Mouse (Mus musculus): ENCODE data around the gene Gna13. TPM values are rescaled to one million over a fixed set of nuclear protein-coding genes. Genes with fewer than 3 reads are reported as not detected.

Gna13 gene
- total and polyA plus RNA-seq, 2 experiments from 2014 or later = 44.4 to 55.0 TPM

DNA sequence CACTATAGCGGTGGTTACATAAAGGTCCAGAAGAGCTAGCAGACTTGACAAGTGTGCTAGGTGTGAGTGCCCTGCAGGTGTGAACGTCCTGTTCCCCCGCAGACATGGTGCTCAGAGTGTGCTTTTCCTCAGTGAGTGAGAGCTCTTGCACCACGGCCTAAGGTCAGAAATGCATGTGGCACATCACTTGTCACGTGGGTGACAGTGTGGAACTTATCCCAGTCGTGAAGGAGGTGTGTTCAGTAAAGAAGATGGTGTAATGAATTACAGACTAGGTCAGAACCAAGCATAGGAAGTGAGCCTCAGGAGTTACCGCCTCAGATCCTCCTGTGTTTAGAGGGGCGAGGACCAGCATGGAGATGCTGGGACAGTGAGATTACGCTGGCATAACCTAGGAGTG is 32.7 kb downstream of the Gna13 start:
- H3K36me3 ChIP-seq (ENCODE audit: insufficient read depth, low read length) = peaks cover 31% of the 10 kb centered on the region
- WGBS = 93% methylated on average over 9 of the region's 9 CpGs
- no peak overlapping the region for H3K4me2 ChIP-seq (ENCODE audit: low read depth, low read length)
- no peaks in the 10 kb centered on the region for H3K27me3 ChIP-seq (ENCODE audit: insufficient read depth, low read length)
- H3K4me1 ChIP-seq (ENCODE audit: insufficient read depth, low read length) = no peaks in the 10 kb centered on the region
- no peak overlapping the region for H3K27ac ChIP-seq
- no peaks in the 10 kb centered on the region for H3K9me3 ChIP-seq (ENCODE audit: low read length)
- TF ChIP-seq CTCF (IDR thresholded peaks at IDR 0.05; ENCODE audit: low read depth) = no peak
- no peak overlapping the region for H3K9ac ChIP-seq (replicated peaks; ENCODE audit: low read length)
- ATAC-seq (no peak), DNase-seq (ENCODE audit: low spot score) (no peak)
- no peak overlapping the region for H3K4me3 ChIP-seq (ENCODE audit: low read length)

DNA sequence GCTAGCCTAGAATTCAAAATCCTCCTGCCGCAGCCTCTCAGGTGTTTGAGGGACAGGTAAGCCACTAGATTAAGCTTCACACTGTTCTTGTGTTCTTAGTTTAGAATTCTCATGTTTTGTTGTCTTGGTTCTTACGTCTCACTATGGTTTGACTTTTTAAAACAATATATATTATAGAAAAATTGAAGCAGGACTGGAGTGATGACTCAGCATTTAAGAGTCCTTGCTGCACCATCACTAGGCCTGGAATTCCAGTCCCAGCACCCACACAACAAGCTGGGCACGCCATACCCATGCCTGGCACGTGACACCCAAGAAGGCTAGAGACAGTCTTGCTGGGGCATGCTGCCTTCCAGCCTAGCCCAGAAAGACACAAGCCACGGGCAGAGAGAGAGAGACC is 43.8 kb downstream of the Gna13 start:
- no peak for TF ChIP-seq CTCF (IDR thresholded peaks at IDR 0.05; ENCODE audit: low read depth)
- no peak overlapping the region for H3K4me2 ChIP-seq (ENCODE audit: low read depth, low read length)
- ATAC-seq (no peak), DNase-seq (ENCODE audit: low spot score) (no peak)
- no peaks in the 10 kb centered on the region for H3K4me1 ChIP-seq (ENCODE audit: insufficient read depth, low read length)
- WGBS = 93% methylated on average over 5 of the region's 5 CpGs
- H3K36me3 ChIP-seq (ENCODE audit: insufficient read depth, low read length) = no peaks in the 10 kb centered on the region
- no peak overlapping the region for H3K27ac ChIP-seq
- H3K4me3 ChIP-seq (ENCODE audit: low read length) = no peak overlapping the region
- no peaks in the 10 kb centered on the region for H3K27me3 ChIP-seq (ENCODE audit: insufficient read depth, low read length)
- no peaks in the 10 kb centered on the region for H3K9me3 ChIP-seq (ENCODE audit: low read length)
- no peak overlapping the region for H3K9ac ChIP-seq (replicated peaks; ENCODE audit: low read length)

DNA sequence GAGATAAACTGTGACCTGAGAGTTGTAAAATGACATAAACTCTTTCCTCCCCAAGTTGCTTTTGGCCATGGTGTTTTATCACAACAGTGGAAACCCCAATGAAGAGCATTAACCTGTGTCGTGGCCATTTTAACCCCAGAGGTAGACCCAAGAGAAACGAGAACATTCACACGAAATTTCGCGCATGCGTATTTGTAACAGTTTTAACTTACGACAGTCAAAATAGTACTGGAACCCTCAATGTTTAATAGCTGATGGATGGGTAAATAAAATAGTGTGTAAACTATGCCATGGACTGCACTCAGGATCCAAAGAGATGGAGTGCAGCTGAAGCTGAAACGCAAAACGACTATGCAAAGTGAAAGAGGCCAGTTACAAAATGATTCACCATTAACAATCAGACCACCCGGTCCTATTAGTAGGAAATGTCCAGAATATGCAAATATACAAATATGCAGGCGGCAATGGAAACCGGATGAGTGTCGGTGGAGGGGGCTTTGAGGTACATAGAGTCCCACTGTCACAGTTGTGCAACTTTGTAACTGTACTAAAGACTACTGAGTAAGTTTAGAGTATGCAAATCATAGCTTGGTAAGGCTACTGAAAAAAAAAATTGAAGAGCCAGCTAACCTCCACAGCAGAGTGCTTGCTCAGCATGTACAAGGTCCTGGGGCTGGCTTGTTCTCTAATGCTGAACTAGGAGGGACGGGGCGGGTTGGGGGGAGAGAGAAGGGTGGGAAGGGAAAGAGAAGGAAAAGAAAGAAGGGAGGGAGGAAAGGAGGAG is 47.8 kb downstream of the Gna13 start:
- Histone ChIP-seq H3K27ac (no peak overlapping the region), H3K9me3 (ENCODE audit: low read length) (no peaks in the 10 kb centered on the region), H3K4me3 (ENCODE audit: low read length) (no peak overlapping the region), H3K36me3 (ENCODE audit: insufficient read depth, low read length) (no peaks in the 10 kb centered on the region), H3K9ac (replicated peaks; ENCODE audit: low read length) (no peak overlapping the region), H3K4me2 (ENCODE audit: low read depth, low read length) (no peak overlapping the region), H3K27me3 (ENCODE audit: insufficient read depth, low read length) (no peaks in the 10 kb centered on the region), H3K4me1 (ENCODE audit: insufficient read depth, low read length) (no peaks in the 10 kb centered on the region)
- TF ChIP-seq CTCF (IDR thresholded peaks at IDR 0.05; ENCODE audit: low read depth) = no peak
- 90% methylated on average over 15 of the region's 15 CpGs for WGBS
- no peak for DNase-seq (ENCODE audit: low spot score)
- no peak for ATAC-seq

DNA sequence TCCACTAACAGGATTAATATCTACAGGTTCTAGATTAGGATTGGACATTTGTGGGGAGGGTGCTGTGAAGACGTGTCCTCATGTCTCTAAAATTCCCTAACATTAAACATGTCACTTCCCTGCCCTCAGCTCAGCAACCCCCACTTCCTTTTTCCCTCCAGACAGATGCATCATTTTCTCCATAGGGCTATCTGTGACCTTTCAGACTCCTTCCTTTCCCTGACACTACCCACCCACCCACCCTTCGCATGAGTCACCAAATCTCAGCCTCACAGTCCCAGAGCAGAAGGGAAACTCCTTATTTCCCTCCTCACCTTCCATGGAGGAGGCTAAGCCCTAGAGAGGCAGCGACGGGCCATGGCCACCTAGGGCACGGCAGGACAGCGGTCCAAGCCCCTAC is 51.0 kb downstream of the Gna13 start, which contains the start of gene 9930022D16Rik:
Gene 9930022D16Rik (plus strand): TSS at position 301 of the 400 bp plus-strand sequence.
- 91% methylated on average over 6 of the region's 6 CpGs for WGBS
- H3K9me3 ChIP-seq (ENCODE audit: low read length) = no peaks in the 10 kb centered on the region
- ATAC-seq (no peak), DNase-seq (ENCODE audit: low spot score) (no peak)
- no peak within 1 kb of the TSS for H3K4me3 ChIP-seq (ENCODE audit: low read length)
- no peak within 1 kb of the TSS for H3K9ac ChIP-seq (replicated peaks; ENCODE audit: low read length)
- no peak within 1 kb of the TSS for H3K27ac ChIP-seq
- H3K36me3 ChIP-seq (ENCODE audit: insufficient read depth, low read length) = no peaks in the 10 kb centered on the region
- no peaks in the 10 kb centered on the region for H3K4me1 ChIP-seq (ENCODE audit: insufficient read depth, low read length)
- TF ChIP-seq CTCF (IDR thresholded peaks at IDR 0.05; ENCODE audit: low read depth) = no peak
- no peaks in the 10 kb centered on the region for H3K27me3 ChIP-seq (ENCODE audit: insufficient read depth, low read length)
- no peak within 1 kb of the TSS for H3K4me2 ChIP-seq (ENCODE audit: low read depth, low read length)

DNA sequence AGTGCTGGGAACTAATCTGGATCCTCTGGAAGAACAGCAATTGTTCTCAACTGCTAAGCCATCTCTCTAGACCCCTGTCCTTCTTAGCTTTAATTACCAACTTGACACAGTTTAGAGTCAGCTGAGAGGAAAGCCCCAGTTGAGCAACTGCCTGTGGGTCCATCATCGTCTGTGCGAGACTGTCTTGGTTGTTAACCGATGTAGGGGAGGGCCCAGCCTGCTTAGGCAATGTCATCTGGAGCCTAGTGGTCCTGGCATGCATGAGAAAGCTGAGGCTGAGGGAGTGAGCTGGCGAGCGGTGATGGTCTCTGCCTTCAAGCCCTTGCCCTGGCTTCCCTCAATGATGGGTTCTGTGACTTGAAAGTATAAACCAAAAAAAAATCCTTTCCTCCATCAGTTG is 52.2 kb downstream of the Gna13 start:
- TF ChIP-seq CTCF (IDR thresholded peaks at IDR 0.05; ENCODE audit: low read depth) = no peak
- no peaks in the 10 kb centered on the region for H3K9me3 ChIP-seq (ENCODE audit: low read length)
- no peak overlapping the region for H3K4me3 ChIP-seq (ENCODE audit: low read length)
- H3K36me3 ChIP-seq (ENCODE audit: insufficient read depth, low read length) = no peaks in the 10 kb centered on the region
- no peak overlapping the region for H3K4me2 ChIP-seq (ENCODE audit: low read depth, low read length)
- H3K27me3 ChIP-seq (ENCODE audit: insufficient read depth, low read length) = no peaks in the 10 kb centered on the region
- ATAC-seq (no peak), DNase-seq (ENCODE audit: low spot score) (no peak)
- WGBS = 83% methylated on average over 5 of the region's 5 CpGs
- H3K9ac ChIP-seq (replicated peaks; ENCODE audit: low read length) = no peak overlapping the region
- H3K4me1 ChIP-seq (ENCODE audit: insufficient read depth, low read length) = no peaks in the 10 kb centered on the region
- no peak overlapping the region for H3K27ac ChIP-seq

DNA sequence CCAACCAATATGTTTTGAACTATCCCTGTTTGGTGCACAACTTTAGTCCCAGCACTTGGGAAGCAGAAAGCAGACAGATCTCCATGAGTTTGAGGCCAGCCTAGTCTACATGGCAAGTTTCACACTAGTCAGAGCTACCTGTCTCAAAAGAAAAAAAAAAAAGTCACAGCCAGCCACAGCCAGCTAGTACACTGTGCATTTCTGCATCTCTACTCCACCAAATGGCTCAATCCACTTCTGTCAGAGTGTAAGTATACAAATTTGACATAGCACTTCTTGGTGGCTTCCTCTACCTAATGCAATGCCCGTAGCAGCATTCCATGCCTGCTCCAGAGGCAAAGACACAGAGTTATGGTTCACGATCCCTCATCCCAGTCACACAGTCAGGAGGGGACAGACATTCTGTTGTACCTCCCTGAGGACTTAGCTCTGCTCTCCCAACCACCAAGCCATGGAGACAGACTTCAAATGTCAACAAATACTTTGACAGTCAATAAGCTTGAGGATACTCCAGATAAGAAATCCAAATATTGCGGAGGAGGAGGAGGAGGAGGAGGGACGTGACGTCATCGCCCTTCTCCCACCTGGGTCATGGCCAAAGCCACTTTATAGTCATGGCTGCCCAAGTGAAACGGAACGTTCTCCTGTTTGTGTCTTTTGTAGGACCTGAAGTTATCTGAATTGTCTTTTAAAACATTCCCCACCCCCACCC is 54.2 kb downstream of the Gna13 start:
- TF ChIP-seq CTCF (IDR thresholded peaks at IDR 0.05; ENCODE audit: low read depth) = no peak
- Histone ChIP-seq H3K9me3 (ENCODE audit: low read length) (no peaks in the 10 kb centered on the region), H3K9ac (replicated peaks; ENCODE audit: low read length) (no peak overlapping the region), H3K36me3 (ENCODE audit: insufficient read depth, low read length) (no peaks in the 10 kb centered on the region), H3K4me2 (ENCODE audit: low read depth, low read length) (no peak overlapping the region), H3K27me3 (ENCODE audit: insufficient read depth, low read length) (no peaks in the 10 kb centered on the region), H3K4me1 (ENCODE audit: insufficient read depth, low read length) (no peaks in the 10 kb centered on the region), H3K4me3 (ENCODE audit: low read length) (no peak overlapping the region), H3K27ac (no peak overlapping the region)
- no peak for ATAC-seq
- 90% methylated on average over 8 of the region's 8 CpGs for WGBS
- DNase-seq (ENCODE audit: low spot score) = no peak

All from hindbrain, postnatal 0 days (tissue).